Mouse (Mus musculus): Measurements from ENCODE around the gene Cgrrf1. TPM values are rescaled to one million over a fixed set of nuclear protein-coding genes. Genes with fewer than 3 reads are reported as not detected.

The Cgrrf1 gene
- total RNA-seq, 2 experiments from 2014 or later = 41.4 to 51.1 TPM

DNA sequence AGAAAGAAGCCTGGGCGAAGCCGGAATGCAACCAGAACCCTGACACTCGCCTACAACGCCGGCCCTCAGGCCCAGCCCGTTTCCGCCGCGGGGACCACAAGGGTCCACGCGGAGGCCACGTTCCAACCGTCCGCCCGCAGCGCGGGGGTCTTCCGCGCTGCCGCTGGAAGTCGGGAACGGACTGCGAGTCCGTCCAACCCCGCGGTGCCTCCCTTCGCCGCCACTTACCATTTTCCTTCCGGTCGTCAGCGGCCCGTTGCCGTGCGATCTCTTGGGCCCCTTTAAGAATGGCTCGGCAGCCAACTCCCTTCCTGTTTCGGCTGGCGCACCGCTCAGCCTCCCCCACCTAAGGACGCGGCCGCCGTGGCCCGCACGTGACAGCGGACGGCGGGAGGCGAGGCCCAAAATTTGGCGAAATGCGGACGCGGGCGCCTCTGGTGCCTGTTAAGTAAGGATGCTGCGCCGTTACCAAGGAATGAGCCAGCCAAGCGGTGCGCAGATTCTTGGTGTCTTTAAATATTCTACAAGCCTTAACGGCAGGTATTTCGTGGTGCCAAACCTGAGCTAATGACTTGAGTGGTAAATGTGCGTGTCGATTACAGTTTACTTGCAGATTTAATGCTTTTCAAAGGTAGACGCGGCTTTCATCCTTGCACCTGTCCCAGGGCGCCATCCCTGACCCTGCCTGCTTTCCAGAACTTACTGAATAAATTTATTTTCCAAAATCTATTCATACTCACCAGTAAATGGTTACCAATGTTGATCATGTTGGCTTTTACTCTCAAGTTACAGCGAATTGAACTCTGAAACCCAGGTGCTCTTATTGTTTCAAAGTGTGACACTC is 9.8 kb upstream of the Cgrrf1 start, which contains the start of gene Gmfb:
Gene Gmfb (minus strand): TSS at position 370 of the 844 bp plus-strand sequence.
- DNase-seq = peak; percentile 97 to 98

DNA sequence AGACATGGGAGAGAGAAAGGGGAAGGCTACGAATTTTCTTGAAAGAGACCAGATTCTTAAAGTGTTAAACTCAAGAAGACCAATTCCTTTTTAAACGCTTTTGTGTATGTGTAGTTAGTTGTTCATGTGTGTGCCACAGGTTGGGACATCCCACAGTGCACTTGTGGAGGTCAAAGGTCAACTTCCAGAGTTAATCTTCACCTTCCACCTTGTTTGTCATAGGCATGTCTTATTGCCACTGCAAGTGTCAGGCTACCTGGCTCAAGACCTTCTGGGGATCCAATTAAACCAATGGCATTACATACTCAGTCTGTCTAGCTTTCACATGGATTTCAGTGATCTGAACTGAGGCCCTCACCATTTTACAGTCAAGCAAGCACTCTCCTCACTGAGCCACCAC is 7.9 kb upstream of the Cgrrf1 start:
- no peak for DNase-seq

DNA sequence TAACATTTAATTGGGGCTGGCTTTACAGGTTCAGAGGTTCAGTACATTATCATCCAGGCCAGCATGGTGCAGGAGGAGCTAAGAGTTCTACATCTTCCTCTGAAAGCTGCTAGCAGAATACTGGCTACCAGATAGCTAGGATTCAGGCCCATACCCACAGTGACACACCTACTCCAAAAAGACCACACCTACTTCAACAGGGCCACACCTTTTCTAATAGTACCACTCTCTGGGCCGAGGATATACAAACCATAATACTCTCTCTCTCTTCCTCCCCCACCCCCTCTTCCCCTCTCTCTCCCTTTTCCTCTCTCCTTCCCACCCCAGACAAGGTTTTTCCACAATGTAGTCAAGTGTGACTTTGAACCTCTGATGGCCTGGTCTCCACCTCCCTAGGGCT is 4.5 kb upstream of the Cgrrf1 start:
- no peak for DNase-seq

DNA sequence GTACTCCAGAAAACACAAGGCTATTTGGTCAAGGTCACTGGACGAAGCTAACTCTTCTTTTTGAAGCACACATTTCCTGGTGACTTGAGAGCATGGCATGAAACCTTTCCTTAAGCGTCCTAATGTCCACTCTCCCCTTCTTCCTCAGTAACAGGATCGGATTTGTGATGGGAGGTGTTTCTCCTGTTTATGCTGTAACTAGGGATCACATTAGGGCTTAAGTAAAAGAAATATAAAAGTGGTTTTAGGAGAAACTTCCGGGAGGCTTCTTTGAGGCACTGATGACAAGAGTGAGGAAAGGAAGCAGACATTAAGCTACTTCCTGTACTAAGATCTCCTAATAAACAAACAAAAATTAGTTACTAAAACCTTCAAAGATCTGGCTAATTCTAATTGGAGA is 630 bp upstream of the Cgrrf1 start:
- no peak for DNase-seq

DNA sequence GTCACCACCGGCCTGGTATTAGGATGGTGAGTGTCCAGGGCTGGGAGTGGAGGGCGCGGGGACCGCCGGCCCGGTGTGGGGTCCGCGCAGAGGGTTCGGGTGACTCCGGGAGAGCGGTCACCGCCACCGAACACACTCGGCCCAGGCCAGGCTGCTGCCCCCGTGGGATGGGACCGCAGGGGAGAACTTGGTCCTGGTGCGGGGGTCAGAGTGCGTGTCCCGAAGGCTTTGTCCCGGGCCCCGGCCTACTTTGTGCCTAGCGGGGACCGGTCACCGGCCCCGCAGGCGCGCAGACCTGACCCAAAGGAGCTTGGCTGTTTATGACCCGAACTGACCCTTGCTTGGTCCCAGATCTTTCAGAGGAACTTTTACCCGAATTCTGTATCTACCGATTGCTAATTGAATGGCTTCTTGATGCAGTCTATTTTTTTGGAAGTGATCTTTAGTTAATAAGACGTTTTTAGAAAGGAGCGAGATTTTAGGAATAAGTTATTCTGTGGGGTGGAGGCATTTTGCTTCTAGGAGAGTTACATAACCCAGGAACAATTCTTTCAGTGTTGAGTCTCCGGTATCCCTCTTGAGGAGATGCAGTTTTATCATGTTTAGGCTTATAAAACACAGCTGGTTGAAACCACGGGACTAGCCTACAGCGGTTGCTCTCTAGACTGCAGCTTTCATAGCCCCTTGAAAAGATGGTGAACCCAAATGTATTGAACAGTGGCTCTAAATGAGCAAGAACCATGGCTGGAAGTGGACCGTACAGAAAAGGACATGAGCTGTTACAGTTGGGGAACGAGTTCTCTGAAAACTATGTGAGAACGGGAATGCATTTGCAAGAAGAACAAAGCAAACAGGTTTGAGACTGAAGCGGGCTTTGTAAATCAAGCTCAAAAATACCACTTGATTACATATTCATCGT is 688 bp downstream of the Cgrrf1 start:
- DNase-seq = peak; percentile 47 to 59

DNA sequence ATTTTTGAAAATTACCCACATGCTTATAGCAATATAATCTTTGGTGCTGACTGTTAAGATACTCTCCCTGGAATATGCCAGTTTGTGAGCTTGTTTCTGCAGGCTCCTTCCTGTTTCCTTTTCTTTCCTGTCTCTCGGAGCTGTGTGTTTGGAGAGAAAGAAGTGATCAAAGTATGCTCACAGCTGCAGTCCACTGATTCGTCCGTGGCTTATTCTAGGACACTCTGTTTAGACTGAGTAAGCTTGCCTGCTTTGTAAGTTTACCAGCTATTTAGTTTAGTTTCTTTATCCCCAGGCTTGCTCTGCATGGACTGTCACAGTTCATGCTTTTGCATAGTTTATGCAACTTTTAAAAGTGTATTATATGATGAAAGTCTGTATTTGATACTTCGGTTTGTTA is 7.4 kb downstream of the Cgrrf1 start:
- no peak for DNase-seq

DNA sequence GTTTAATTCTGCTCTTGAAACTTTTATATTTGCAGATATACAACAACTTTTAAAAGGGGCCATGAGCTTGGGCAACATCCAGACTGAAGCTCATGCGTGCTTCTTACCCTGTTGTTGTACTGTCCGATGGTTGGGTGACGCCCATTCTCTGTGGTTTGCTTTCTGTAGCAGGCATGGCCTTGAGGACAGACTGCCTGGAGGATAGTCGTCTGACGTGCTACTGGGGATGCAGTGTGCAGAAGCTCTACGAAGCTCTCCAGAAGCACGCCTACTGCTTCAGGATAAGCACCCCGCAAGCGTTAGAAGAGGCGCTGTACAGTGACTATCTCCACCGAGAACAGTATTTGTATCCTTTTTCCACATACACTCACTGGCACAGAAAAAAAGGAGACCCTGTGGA is 13.8 kb downstream of the Cgrrf1 start:
- peak; percentile 11 to 15 for DNase-seq

DNA sequence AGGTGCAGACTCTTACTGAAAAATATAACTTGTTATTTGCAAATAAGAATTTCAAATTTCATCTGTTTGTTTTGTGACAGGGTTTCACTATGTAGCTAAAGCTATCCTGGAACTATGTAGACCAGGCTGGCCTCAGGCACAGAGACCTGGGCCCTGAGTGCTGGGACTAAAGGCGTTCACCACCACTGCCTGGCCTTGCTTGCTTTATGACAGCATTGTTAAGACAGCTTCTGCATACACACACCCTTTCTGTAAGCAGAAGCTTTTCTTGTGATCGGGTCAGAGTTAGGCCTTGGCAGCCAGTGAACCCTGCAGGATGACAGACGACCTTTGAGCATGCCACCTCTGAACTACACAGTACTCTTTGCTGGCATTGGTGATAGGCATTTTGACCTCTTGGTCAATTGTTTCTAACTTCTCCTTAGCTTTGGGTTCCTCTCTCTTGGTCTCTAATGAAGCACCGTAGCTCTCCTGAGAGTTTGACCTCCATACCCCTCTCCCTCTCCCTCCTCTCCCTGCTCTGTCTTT is 16.2 kb downstream of the Cgrrf1 start:
- no peak for DNase-seq

DNA sequence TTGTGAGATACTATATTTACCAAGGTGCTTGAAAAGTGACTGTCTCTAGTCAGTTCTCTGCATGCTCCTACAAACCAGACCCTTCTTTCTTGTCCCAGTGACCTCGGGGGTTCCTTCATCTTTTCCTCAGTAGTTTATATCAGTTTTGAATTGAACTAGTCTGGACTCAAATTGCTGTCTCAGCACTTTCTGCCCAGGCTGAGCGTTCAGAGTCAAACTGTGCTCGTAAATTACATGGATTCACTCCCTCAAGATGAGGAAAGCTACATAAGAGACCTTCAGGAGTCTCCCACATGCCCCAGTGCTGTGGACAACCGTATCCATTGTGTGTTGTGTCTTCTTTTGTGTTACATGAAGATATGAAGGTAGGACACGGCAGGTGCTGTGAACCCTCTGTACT is 16.8 kb downstream of the Cgrrf1 start:
- DNase-seq = no peak

DNA sequence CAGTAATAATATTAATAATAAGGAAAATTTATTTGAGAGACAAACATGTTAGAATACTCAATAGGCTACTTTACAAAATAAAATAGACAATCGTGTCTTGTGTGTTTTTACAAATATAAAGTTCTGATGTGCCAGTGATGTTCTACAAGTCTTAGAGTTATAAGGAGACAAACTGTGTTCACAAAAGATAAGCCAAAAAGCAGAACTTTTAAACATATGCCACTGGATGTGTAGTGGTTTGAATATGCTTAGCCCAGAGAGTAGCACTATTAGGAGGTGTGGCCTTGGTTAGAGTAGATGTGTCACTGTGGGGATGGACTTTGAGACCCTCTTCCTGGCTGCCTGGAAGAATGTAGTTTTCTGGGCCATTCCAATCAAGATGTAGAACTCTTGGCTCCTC is 17.8 kb downstream of the Cgrrf1 start:
- no peak for DNase-seq

DNA sequence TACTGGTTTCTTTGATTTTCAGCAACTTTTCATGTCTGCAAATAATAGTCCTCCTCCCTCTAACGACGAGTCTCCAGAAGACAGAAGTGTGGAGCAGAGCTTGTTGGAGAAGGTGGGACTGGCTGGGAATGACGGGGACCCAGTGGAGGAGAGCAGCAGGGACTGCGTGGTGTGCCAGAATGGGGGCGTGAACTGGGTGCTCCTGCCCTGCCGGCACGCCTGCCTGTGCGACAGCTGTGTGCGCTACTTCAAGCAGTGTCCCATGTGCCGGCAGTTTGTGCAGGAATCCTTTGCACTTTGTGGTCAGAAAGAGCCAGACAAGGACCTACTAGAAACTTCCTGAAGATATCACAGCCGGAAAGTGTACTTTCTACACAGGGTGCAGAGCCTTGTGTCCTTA is 21.8 kb downstream of the Cgrrf1 start:
- DNase-seq = no peak

DNA sequence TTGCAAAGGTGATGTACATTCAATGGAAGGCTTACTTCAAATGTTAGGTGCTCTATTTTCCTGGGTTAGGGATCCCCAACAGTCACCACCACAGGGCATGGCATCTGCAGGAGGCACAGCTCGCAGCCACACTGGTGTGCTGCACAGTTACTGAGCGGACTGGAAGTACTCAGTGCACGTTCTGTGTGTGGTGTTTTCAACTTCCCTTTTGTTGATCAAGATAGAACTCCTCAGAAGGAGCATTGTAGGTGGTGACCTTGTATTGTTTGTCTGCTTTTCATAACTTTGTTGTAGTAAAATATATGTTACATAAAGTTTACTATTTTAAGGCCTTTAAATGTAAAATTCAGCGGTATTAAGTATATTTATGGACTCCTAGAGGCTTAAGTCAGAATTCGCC is 31.0 kb downstream of the Cgrrf1 start:
- DNase-seq = no peak

DNA sequence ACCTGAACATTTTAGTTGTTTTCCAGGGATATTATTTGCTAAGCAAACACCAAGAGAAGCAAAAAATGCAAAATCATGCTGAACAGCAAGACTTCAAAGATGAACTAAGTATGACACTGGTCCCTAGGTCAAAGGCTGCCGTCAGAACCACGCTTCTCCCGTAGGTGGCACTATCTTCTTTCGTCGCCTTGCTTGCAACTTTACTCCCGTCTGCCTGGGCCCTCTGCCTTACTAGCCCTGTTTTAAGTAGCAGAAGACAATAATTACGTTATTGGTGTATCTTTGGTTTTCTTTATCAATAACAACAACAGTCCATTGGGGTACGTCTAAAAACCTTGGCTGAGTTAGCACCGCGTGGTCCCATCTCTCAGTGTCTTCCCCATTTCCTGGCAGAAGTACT is 49.0 kb downstream of the Cgrrf1 start:
- DNase-seq = peak; percentile 77 to 80

DNA sequence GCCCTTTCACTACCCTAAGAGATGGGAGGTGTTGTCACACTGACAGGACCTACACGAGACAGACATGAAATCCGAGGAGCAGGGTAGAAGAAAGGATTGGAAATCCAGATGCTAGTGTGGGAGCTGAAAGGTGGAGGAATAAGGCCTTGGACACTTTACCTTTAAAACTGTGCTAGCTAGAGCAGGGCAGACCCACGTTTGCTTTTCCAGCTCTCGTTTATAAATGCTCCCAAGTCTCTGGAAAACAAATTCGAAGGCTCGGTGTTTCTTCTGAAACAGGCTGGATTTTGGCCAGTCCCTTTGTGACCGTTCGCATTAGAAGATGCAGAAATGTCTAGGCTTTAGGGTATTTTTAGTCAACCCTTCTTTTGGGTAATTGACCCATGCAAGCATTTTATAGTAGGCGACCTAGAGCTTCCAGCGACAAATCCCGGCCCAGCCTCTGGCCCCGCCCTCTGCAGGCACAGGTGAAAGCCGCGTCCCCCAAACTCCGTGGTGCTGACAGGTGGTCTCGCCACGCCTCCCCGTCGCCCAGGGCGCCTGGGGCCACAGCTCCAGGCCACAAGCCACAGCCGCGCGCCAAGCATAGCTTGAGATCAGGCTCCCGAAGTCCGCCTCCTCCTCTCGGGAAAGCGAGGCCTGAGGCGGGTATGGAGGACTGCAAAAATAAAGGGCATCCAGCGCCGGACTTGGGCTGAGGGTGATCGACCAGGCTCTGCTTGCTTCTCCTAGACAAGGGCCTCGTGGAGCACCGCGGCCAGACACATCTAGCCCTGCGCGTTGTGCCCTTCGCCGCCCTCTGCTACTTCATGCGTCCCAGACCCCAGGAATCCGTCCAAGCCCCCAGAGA is 49.9 kb downstream of the Cgrrf1 start:
- DNase-seq = peak in 1 of 2 experiments; percentile 33

DNA sequence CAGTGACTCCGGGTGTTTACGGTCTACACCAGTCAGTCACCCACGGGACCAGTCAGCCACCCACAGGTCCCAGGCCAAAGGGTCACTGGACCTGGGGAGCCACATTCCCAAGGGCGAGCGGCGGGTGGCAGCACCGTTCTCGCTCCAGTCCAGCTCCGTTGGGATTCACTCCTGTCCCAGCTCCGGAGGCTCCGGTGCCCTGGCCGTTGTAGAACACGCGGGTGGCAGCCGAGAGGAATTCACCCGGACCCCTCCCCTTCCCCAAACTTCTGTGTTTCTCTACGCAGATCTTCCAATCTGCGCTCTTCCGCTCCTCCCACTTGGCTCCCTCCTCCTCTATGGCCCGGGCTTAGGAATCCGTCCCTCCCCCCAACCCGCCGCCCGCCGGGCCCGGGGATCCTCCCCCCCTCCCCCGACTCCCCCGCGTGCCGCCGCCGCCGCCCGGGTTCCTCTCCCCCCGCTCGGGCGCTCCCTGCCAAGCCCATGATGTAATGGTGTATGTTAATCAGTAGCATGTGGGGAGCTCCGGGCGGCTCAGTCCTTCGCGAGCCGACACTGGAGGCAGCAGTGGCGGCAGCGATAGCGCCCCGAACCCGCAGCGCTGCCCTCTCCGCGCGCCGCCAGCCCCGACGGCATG is 50.6 kb downstream of the Cgrrf1 start, which contains the start of gene Samd4:
Gene Samd4 (plus strand): TSS at position 424 of the 637 bp plus-strand sequence.
- peak; percentile 88 to 90 for DNase-seq

DNA sequence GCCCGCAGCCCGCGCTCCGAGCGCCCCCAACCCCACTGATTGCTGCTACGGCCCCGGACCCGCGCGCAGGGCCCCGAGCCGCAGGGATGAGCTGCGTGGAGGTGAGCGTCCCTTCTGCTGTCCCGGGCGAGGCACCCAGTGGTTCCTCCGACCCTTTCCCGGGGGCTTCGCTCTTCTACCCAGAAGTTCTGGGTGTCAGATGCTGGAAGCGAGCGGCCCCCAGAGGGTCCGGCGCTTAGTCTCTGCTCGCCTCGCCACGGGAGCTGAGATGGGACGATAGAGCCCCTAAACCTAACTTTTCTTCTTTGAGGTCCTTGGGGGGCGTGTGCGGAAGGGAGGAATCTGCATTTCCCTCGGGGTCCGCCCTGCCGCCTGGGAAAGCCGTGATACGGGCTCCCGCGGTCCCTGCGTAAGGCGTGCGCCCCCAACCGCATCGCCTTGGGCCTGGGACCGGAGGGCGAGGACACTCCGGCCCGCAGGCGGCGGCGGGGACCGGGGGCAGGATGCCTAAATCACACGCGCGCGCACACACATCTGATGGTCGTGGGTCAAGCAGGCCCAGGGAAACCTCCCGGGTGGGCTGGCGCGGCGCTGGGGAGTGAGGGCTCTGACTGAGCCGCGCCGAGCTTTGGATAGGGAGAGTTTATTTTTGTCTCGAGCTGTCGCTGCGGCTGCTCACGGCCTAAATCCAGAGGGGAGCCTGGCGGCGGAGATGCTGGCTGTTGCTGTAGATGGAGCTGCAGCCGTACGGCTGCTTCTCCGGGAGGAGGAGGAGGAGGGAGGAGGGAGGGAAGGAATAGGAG is 51.3 kb downstream of the Cgrrf1 start:
- DNase-seq = peak; percentile 61 to 69

DNA sequence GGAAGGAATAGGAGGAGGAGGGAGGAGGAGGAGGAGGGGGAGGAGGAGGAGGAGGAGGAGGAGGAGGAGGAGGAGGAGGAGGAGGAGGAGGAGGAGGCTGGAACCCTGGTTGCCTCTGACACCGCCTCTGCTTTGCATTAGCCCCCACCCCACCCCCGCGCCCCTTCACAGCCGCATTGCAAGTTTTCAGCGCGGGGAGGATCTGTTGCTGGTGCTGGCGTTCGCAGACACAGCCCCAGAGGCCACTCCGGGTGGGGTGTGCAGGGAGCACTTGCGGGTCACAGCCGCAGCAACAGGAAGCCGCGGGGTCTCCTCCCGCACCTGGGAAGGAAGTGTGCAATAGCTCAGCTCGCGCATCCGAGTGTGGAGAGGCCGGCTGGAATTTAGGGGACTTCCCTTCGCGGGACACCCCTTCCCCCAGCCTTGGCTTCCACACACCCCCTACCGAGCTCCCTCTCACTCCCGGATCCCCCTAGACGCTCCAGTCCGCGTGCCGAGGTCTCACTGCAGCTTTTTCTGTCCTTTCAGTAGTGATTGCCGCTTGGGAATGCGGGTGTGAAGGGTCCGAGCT is 52.0 kb downstream of the Cgrrf1 start:
- DNase-seq = peak; percentile 37 to 55

DNA sequence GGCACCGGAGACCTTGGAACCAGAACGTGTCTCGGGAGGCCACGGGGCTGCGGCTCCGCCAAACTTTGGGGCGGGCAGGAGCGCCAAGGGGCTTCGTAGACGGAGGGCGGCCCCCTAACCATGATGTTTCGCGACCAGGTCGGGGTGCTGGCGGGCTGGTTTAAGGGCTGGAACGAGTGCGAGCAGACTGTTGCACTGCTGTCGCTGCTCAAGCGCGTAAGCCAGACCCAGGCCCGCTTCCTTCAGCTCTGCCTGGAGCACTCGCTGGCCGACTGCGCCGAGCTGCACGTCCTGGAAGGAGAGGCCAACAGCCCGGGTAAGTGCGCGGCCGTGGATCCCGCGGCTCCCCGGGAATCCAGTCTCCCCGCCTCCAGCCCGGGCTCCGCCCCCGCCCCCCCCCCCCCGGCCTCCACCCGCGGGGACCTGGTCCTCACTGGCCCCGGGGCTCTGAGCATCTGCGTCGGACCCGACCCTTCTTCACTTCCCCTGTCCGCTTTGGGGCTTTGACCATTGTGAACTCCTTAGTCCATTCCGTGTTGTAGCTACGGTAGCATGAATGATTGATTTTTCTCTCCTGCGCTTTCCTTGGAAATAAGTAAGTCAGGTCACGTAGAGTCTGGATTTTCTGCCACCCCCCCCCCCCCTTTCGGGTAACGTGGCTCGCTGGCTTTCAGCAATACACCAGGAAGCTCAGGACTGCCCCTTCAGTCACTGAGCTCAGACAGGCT is 52.9 kb downstream of the Cgrrf1 start:
- peak; percentile 70 to 80 for DNase-seq

DNA sequence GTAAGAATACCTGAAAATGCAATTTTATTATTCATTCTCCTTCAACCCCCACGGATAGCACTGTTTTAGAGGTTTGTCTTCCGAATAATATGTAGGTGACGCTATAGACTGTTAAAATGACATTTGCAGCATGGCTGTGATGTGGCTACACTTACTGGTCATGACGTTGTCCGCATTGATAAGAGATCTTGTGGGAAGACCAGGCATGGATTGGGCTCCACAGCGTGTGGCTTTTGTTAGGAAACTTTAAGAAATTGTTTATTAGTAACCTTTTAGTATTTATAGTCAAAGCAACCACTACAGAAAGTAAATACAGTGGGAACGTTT is 53.5 kb downstream of the Cgrrf1 start:
- no peak for DNase-seq
